Mouse (Mus musculus): ENCODE results near the gene Slc30a1. TPM values are rescaled to one million over a fixed set of nuclear protein-coding genes. Genes with fewer than 3 reads are reported as not detected.

Gene Slc30a1
- polyA plus RNA-seq, 1 experiment: 3.5 TPM

- Histone ChIP-seq H3K79me3 (ENCODE audit: low read depth) (no peaks in the 10 kb centered on the region), H3K79me2 (ENCODE audit: control insufficient read depth, insufficient read depth) (no peaks in the 10 kb centered on the region), H3K27me3 (ENCODE audit: control insufficient read depth, insufficient read depth, insufficient read length) (peaks cover 36% of the 10 kb centered on the region), H3K4me3 (ENCODE audit: insufficient read depth, poor library complexity, severe bottlenecking) (no peak overlapping the region), H3ac (ENCODE audit: control insufficient read depth, insufficient read length, low read depth) (no peak overlapping the region), H3K36me3 (ENCODE audit: control insufficient read depth, insufficient read depth) (no peaks in the 10 kb centered on the region)
- no peak for TF ChIP-seq MYOD1 (IDR thresholded peaks at IDR 0.05; ENCODE audit: control insufficient read depth, insufficient read length, low read depth)
- no peak for TF ChIP-seq USF1 (IDR thresholded peaks at IDR 0.05; ENCODE audit: low read depth)
- TF ChIP-seq MYOG (IDR thresholded peaks at IDR 0.05; ENCODE audit: control insufficient read depth, extremely low read depth, insufficient read length): no peak
- no peak for TF ChIP-seq FOSL1 (IDR thresholded peaks at IDR 0.05; ENCODE audit: insufficient read depth, low read length, poor library complexity, severe bottlenecking)
- no peak for TF ChIP-seq MAX (IDR thresholded peaks at IDR 0.05)
- no peak for TF ChIP-seq CTCF (IDR thresholded peaks at IDR 0.05; ENCODE audit: control insufficient read depth, insufficient read depth, insufficient read length)
- no peak for TF ChIP-seq CEBPB (IDR thresholded peaks at IDR 0.05; ENCODE audit: low read depth)
Observed at GRCm38 (mm10) chr1:191932286-191932985, 25.9 kb downstream of the Slc30a1 start.

GRCm38 (mm10) chr1:191932986-191933632 lies 26.5 kb downstream of the Slc30a1 start:
- Histone ChIP-seq H3K27me3 (ENCODE audit: control insufficient read depth, insufficient read depth, insufficient read length) (peaks cover 31% of the 10 kb centered on the region), H3ac (ENCODE audit: control insufficient read depth, insufficient read length, low read depth) (no peak overlapping the region), H3K36me3 (ENCODE audit: control insufficient read depth, insufficient read depth) (no peaks in the 10 kb centered on the region), H3K4me3 (ENCODE audit: insufficient read depth, poor library complexity, severe bottlenecking) (no peak overlapping the region), H3K79me2 (ENCODE audit: control insufficient read depth, insufficient read depth) (no peaks in the 10 kb centered on the region), H3K79me3 (ENCODE audit: low read depth) (no peaks in the 10 kb centered on the region)
- TF ChIP-seq MYOD1 (IDR thresholded peaks at IDR 0.05; ENCODE audit: control insufficient read depth, insufficient read length, low read depth) (no peak), CEBPB (IDR thresholded peaks at IDR 0.05; ENCODE audit: low read depth) (no peak), FOSL1 (IDR thresholded peaks at IDR 0.05; ENCODE audit: insufficient read depth, low read length, poor library complexity, severe bottlenecking) (no peak), USF1 (IDR thresholded peaks at IDR 0.05; ENCODE audit: low read depth) (no peak), CTCF (IDR thresholded peaks at IDR 0.05; ENCODE audit: control insufficient read depth, insufficient read depth, insufficient read length) (no peak), MAX (IDR thresholded peaks at IDR 0.05) (no peak), MYOG (IDR thresholded peaks at IDR 0.05; ENCODE audit: control insufficient read depth, extremely low read depth, insufficient read length) (no peak)

DNA sequence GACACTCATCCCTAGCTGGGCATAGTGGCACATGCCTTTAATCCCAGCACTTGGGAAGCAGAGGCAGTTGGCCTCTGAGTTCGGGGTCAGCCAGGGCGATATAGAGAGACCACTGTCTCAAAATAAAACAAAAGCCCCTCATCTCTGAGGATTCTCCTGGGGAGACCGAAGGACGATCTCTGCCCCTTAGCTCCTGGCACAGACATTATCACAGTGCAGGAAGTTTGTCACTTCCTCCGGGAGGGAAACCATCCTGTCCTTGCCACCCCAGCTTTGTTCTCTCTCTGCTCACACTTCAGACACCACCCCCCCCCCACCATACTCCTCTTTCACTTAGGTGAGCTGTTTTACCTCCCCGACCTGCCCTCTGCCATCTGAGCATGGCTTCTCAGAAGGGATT lies 37.1 kb downstream of the Slc30a1 start:
- no peaks in the 10 kb centered on the region for H3K79me3 ChIP-seq (ENCODE audit: low read depth)
- H3K79me2 ChIP-seq (ENCODE audit: control insufficient read depth, insufficient read depth): no peaks in the 10 kb centered on the region
- TF ChIP-seq USF1 (IDR thresholded peaks at IDR 0.05; ENCODE audit: low read depth): no peak
- TF ChIP-seq FOSL1 (IDR thresholded peaks at IDR 0.05; ENCODE audit: insufficient read depth, low read length, poor library complexity, severe bottlenecking): no peak
- no peak overlapping the region for H3K4me3 ChIP-seq (ENCODE audit: insufficient read depth, poor library complexity, severe bottlenecking)
- no peak overlapping the region for H3ac ChIP-seq (ENCODE audit: control insufficient read depth, insufficient read length, low read depth)
- H3K36me3 ChIP-seq (ENCODE audit: control insufficient read depth, insufficient read depth): no peaks in the 10 kb centered on the region
- peaks cover 53% of the 10 kb centered on the region for H3K27me3 ChIP-seq (ENCODE audit: control insufficient read depth, insufficient read depth, insufficient read length)

- TF ChIP-seq CTCF (IDR thresholded peaks at IDR 0.05; ENCODE audit: control insufficient read depth, insufficient read depth, insufficient read length): no peak
- TF ChIP-seq USF1 (IDR thresholded peaks at IDR 0.05; ENCODE audit: low read depth): no peak
- no peak for TF ChIP-seq FOSL1 (IDR thresholded peaks at IDR 0.05; ENCODE audit: insufficient read depth, low read length, poor library complexity, severe bottlenecking)
- no peak for TF ChIP-seq MAX (IDR thresholded peaks at IDR 0.05)
- TF ChIP-seq CEBPB (IDR thresholded peaks at IDR 0.05; ENCODE audit: low read depth): no peak
- TF ChIP-seq MYOG (IDR thresholded peaks at IDR 0.05; ENCODE audit: control insufficient read depth, extremely low read depth, insufficient read length): no peak
- TF ChIP-seq MYOD1 (IDR thresholded peaks at IDR 0.05; ENCODE audit: control insufficient read depth, insufficient read length, low read depth): no peak
- H3K4me3 ChIP-seq (ENCODE audit: insufficient read depth, poor library complexity, severe bottlenecking): no peak overlapping the region
- H3K36me3 ChIP-seq (ENCODE audit: control insufficient read depth, insufficient read depth): no peaks in the 10 kb centered on the region
- no peak overlapping the region for H3ac ChIP-seq (ENCODE audit: control insufficient read depth, insufficient read length, low read depth)
- peaks cover 56% of the 10 kb centered on the region for H3K27me3 ChIP-seq (ENCODE audit: control insufficient read depth, insufficient read depth, insufficient read length)
- H3K79me2 ChIP-seq (ENCODE audit: control insufficient read depth, insufficient read depth): no peaks in the 10 kb centered on the region
- H3K79me3 ChIP-seq (ENCODE audit: low read depth): no peaks in the 10 kb centered on the region
Observed at GRCm38 (mm10) chr1:191945341-191945740, 38.8 kb downstream of the Slc30a1 start.

GRCm38 (mm10) chr1:191945756-191946155 lies 39.2 kb downstream of the Slc30a1 start:
- TF ChIP-seq CEBPB (IDR thresholded peaks at IDR 0.05; ENCODE audit: low read depth) (no peak), MAX (IDR thresholded peaks at IDR 0.05) (no peak), FOSL1 (IDR thresholded peaks at IDR 0.05; ENCODE audit: insufficient read depth, low read length, poor library complexity, severe bottlenecking) (no peak), MYOD1 (IDR thresholded peaks at IDR 0.05; ENCODE audit: control insufficient read depth, insufficient read length, low read depth) (no peak), USF1 (IDR thresholded peaks at IDR 0.05; ENCODE audit: low read depth) (no peak), MYOG (IDR thresholded peaks at IDR 0.05; ENCODE audit: control insufficient read depth, extremely low read depth, insufficient read length) (no peak), CTCF (IDR thresholded peaks at IDR 0.05; ENCODE audit: control insufficient read depth, insufficient read depth, insufficient read length) (no peak)
- H3K4me3 ChIP-seq (ENCODE audit: insufficient read depth, poor library complexity, severe bottlenecking): no peak overlapping the region

More at GRCm38 (mm10) chr1:191945756-191946155, 39.2 kb downstream of the Slc30a1 start:
- H3K79me2 ChIP-seq (ENCODE audit: control insufficient read depth, insufficient read depth): no peaks in the 10 kb centered on the region
- H3K79me3 ChIP-seq (ENCODE audit: low read depth): no peaks in the 10 kb centered on the region
- H3K36me3 ChIP-seq (ENCODE audit: control insufficient read depth, insufficient read depth): no peaks in the 10 kb centered on the region
- H3K27me3 ChIP-seq (ENCODE audit: control insufficient read depth, insufficient read depth, insufficient read length): peaks cover 56% of the 10 kb centered on the region
- H3ac ChIP-seq (ENCODE audit: control insufficient read depth, insufficient read length, low read depth): no peak overlapping the region
